Mouse (Mus musculus) cerebellum, postnatal 4 days (tissue): ENCODE measurements around the gene Tmem37.
A peak's percentile ranks its signal among the peaks of the same experiment; 100 is the strongest.

Experiments used
- DNase-seq, 2 experiments: peaks; one replicate each; pipeline ENCODE4 v3.0.0; 2022; ENCODE audit warnings: low spot score in 2 of 2, mixed read lengths in 1 of 2

The Tmem37 gene

DNA sequence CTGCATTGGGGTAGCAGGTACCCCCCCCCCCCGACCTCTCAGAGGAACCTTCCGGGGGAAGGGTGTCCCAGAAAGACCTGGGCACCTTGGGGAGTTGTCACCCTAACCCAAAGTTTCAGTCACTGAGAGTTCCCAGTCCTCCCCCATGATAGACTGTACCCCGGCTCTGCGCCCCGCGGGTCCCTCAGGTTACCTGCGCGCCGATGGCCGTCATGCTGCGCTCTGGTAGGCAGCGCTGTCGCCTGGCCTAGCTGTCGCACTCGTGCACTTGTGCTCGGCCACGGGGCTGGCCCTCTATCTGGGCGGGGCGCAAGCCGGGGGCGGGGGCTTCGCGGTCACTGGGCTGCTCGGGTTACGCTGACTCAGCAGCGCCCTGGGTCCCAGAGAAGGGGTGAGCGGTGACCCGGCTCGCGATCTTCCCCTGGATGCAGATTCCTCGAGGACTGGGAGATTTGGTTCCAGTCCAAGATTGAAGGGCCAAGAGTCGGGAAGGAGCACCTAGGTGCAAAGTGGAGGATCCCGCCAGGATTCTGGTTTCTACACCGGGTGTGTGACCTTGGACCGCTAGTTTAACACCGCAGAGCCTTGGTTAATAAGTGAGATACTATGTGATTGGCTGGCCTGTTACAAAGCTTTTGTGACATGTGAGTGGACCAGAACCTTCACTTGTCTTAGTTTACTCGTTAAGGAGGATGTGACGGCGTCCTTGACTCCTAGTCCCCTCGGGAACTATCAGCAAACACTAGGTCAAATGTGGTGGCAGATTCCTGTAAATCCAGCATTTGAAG is at the start of gene Tmem37:
Gene Tmem37 (minus strand): TSS at position 556 of the 788 bp plus-strand sequence.
- DNase-seq, result peak; percentile 35 to 37

DNA sequence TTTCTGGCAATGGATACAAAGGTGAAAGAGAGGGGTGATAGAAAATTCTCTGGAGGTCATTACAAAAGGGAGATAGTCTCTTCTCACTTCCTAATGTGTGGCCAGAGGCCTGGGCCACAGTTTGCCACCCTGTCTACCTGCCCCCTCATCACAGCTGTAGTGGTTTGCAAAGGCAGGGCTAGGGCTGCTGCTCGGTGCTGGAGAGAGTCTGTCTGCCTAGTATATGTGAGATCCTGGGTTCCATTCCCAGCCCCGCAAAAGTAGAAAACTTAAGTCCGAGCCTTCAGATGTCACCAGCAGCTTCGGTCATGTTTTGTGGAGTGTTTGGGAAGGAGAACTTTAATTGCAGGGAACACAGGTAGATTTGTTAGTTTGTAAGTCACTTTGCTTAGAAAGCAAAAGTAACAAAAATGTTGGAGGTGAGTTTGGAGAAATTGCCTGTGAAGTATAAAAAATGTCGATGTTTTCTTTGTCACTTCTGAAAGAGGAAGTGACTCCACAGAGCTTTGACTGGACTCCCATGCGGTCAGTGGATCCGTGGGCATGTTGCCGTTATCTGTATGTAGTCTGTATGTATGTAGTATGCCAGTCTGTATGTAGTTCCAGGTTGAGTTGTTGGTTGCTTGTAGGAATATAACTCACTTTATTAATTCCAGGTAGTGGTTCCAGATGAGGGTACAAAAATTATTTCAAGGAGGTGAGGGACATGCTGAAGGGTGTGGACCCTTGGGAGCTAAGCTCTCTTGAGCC is 48.9 kb upstream of the Tmem37 start:
- DNase-seq, result no peak

DNA sequence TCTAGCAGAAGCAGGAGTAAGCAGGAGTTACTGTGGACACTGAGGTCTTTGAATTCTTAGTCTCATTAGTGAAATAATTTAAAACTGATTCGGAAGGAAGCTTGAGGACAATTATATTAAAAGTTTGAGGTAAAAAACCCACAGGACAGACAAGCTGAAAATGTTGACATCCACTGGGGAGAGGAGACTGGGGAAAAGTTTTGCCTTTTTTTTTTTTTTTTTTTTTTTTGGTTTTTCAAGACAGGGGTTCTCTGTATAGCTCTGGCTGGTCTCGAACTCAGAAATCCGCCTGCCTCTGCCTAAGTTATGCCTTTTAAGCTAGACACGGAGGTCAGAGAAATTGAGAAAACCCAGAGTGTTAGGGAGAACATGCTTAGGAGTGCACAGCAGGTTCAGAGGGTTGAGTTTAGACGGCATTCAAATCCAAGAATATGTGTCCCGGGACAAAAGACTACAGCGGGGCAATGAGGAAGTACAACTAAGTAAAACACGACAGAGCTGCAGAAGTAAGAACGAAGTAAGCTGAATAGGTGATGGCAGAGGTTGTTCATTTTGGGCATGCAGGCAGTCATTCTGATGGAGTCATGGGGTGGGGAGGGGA is 48.2 kb upstream of the Tmem37 start:
- no peak for DNase-seq

DNA sequence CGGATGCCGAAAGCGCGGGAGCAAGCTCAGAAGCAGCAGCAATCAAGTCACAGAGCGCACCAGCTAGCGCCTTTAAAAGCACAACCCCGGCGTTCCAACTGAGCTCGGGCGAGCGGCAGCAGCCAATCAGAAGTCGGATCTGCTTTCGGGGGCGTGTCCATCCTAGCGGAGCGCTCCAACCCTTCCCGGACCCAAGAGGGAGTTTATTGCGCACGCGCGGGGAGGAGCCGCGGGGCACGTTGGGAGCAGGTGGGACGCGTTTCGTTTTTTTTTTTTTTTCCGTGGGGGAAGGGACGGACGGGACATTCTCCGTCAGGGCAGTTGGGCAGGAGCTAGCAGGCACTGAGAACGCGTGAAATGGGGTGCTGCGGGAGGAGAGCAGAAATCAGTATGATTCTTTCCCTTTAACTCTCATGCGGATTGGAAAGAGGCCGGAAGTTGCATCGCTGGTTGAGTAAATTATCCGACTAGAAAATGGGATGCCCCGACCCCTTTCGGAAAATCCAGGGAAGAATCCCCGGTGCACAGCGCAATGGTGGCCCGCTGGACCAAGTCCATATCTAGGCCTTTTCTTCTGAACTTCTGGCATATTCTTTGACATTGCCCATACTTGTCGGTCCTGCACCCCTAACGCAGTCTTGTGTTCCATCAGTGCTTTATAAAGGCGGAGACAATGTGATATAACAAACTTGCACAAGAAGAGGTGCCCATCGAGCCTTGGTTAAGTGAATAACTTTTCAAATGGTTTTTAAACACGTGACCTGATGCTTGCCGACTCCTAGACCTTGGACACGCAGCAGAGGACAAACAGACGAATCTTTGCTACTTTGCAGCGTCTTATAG is 47.3 kb upstream of the Tmem37 start, which contains the start of the genes Dbi and 3110009E18Rik:
Gene Dbi (minus strand): TSS at position 110 of the 843 bp plus-strand sequence.
Gene 3110009E18Rik (plus strand): TSS at position 219 of the 843 bp plus-strand sequence.
- DNase-seq, result peak; percentile 93 to 96

DNA sequence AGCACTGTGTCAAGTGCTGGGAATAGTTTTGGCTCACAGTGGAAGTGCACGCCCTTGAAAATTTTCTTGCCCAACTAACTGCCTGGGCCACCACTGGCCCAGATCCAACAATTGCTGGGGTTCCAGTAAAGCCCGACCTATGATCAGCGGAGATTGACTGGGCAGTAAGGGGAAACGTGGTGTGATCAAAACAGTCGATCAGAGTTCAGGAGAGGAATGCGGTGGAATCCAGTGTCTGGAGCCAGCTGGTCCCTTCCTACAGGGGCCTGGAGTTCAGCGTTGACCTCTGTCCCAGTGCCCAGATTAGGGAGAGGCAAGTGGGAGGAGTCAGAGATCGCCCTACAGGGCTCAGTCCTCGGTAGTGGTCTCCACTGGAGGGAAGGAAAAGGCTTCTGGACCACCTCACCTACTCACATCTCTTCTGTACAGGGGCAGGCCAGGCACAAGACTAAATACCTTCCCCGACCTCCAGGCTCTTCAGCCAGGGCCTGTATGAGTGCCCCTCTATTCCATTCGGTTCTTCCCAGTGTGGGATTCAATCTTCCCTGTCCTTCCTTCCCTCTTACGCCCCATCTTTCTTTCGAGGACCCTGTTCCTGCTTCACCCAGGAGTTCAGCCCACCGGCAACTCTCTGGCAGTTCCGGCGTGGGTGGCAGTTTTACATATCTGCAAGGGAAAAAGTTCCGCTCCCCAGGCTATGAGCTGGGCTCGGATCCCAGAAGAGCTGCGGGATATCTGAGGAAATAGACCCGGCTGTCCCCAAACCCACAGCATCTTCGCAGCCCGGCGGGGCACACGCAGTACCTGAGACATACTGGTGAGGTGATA is 46.5 kb upstream of the Tmem37 start:
- DNase-seq, result peak in 1 of 2 experiments; percentile 26

DNA sequence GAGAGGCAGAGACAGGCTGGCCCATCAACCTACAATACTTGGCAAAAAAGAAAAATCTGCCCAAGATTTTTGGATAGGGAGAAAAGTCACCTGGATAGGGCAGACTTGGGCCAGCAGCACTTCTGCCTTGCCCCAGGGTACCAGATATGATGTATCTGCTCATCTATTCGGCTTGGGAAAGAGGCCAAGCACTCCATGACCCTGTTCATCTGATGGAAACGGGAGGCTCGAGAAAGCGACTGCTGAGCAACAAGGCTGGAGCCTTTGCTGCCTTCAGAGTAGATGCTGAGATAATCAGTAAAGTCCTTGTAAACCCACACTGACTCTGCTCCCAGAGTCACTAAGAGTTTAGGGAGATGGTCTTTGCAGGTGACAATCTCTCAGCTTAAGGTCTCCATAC is 45.5 kb upstream of the Tmem37 start:
- no peak for DNase-seq

DNA sequence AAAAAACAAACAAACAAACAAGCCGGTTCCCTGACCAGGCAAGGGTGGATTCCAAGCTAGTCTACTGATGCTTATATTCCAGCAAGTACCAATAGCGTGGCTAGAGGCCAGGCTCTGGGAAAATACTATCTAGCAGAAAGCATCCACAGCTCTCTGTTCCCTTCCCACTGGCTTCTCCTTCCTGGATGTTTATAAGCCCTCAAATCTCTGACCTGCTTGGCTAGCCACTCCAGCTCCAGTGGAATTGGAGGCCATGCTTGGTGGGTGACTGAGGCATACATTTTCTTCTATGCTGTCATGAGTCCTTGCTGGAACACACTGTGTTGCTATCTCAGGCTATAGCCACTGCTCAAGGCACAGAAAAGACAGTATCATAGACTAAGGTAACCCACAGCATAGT is 45.0 kb upstream of the Tmem37 start:
- no peak for DNase-seq

DNA sequence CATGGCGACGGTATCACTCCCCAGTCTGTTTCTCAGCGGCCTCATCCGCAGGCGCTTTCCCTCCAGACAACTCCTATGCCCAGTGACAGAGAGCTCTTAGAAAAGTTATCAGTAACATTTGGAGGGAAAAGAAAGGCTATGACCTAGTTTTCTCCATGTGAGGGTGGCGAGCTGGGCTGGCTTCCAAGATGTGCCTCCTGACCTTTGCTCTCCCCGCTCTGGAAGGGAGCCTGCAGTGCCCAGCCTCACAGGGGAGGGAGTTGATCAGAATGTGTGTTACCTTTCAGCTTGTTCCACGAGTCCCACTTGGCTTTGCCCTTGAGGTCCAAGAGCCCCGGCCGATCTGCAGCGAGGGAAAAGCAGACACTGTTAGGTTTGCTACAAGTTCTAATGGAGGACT is 42.2 kb upstream of the Tmem37 start:
- no peak for DNase-seq

DNA sequence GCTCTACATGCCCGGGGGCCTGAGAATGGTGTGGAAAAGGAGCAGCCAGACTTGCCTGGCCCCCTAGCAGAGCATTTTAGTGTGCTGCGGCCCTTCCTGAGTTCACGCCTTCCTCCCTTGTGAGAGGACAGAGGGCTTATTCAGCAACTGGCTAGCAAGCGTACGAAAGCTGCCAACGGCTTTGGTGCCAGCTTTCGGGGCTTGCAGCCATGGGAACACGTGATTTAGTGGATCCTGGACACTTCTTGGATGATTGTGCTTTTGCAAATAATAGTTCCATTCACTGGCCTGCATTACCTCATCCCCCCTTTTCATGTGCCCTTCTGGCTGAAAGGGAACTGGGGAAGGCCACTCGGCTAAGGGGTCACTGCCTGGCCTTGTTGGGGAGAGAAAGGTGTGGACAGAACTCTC is 41.8 kb upstream of the Tmem37 start:
- peak; percentile 57 to 76 for DNase-seq

DNA sequence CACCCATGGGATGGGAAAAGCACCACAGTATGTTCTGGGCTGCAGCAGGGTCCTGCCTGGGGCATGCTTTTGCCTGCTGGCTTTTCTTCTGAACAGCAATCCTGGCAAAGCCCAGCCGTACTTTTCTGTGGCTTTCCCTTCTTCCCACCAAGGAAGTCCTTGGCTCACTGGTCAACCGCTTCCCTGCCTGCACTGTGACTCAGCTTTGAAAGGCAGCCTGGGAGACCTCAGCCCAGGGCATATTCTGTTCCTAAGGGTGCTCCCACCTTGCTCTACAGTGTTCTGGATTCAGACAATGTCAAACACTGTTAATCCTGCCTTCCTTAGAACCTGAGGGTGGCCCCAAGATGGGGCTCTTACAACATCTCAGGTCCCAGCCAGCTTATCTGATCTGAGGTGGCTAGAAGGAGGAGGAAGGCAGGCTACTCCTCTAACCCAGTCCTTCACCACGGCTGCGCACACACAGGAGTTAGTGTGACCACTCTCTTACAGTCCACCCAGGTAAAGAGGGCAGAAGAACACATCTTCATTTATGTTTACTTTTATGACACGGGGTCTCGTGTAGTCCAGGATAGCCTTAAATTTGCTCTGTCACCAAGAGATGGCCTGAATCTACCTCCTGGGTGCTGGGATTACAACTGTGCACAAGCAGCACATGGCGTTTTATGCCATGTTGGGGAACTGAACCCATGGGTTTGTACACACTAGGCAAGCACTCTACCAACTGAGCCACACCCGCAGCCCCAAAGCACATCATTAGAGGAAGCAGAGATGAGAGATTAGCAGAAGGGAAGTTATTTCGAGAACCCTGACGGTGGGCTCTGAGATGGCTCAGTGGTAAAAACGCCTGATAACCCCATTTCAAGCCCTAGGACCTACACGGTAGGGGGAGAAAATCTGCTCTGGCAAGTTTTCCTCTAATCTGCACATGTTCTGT is 38.6 kb upstream of the Tmem37 start:
- DNase-seq, result no peak

DNA sequence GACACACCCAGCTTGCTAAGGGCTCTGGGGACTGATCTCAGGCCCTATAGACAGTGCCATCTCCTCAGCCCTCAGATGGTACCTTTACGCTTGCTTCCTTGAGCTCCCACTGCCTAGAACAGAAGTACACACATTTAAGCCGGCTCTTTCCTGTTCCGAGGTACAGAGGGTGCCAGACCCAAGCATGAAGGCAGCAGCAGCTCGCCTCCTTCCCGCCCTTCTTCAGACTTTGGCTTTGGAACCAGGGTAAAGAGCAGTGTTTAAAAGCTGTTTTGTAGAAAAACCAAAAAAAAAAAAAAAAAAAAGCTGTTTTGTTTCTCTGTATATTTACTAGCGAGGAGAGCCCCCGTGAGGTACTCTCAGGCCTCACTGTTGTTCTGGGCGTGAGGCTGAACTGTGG is 37.9 kb upstream of the Tmem37 start:
- DNase-seq, result no peak

DNA sequence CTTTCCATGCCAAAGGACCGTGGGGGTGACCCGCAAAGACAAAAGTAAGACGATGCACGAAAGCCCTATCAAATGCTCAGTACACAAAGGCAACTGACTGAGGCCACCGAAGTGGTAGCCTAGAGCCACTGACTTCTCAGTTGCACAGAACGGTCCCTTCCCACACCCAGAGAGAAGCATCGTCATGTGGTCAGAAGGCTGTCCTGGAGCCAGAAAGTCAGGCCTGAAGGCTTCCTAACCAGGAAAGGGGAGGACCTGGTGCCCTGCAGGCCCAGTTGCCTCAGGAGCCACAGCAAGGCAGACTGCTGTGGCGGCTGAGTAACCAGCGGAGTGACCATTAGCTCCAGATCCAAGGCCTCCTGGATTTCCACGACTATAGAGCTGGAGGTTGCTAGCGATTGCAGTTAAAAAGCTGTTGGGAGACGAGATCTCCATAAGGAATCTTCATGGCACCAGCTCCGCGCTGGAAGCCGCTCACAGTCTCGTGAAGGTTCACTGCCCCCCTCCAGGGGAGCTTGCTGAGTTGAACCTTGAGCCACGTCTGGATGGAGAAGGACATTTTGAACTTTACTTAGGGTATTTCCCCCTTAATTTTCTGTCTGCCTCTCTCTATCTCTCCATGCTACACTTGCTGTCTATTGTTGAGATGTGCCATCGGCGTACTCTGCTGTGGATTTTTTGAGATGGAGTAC is 36.0 kb upstream of the Tmem37 start:
- no peak for DNase-seq

DNA sequence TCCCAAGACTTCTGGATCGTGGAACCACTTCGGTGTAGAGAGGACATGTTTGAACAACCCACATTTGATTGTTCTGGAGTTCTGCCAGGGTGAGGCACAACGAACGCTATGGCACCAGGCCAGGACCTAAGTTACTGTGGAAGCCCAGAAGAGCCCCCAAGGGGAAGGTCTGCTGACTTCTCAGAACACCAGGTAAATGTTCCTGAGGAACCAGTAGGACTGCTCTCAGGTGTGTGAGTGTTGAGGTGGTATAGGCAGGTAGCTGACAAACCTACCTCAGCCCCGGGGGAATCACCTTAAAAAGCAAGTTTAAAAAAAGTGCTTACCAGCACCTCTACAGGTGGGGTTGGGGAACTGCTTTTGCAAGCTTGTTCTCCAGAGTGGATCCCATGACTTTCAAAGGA is 31.7 kb upstream of the Tmem37 start:
- no peak for DNase-seq

DNA sequence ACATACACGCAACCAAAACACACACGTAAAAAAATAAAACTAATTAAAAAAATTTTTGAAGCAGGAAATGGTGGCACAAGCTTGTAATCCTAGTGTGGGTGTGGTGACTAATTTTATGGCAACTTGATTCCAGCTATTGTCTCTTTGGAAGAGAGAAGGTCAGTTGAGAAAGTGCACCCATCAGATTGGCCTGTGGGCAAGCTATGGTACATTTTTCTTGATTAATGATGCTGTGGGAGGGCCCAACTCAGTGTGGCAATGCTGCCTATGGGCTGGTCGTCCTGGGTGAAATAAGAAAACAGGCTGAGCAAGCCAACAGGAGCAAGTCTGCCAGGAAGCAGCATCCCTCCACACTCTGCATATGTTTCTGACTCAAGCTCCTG is 27.3 kb upstream of the Tmem37 start:
- DNase-seq, result no peak

DNA sequence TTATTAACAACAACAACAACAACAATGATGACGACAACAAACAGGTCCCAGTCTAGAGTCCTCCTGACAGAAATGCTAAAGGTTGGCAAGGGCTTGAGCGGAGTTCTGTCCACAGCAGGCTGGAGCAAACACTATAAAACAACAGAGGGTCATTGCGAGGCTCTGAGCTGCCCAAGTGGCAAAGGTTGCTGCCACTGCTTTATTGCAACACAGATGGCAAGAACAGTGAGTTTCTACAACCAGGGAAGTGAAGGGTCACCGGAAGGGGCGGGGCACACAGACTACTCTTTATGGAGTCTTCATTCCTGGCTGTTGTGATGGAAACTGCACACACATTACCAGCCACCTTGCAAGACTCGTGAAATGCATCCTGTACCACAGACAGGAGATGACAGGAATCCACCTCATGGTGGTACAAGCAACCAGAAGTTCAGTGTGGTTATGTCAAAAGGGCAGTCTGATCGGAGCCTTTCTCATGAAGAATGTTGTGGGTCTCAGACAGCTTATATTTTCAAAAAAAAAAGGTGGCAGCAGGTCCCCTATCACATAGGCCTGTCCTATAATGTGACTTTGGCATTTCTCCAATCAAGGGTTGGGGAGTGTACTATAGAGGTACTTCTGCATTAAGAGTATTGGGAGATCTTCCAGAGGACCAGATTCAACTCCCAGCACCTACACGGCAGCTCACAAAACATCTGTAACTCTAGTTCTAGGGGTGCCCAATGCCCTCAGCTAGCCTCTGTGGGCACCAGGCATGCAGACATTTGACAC is 26.8 kb upstream of the Tmem37 start:
- DNase-seq, result no peak

DNA sequence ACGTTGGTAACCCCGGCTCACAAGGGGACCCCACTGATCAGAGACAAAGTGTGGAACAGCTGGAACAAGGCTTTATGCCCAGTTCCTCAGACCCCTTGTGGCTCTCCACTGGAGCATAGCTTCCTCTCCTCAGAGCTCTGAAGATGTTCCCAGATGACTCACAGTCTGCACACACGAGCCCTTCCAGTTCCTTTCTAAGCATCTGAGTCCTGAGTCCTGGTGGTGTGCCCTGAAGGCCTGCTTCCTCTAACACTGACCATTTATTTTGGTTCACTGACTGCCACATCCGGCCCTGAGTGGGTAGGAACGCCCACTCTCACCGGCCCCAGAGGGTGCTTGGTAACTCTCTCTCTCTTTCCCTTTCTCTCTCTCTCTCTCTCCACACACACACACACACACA is 25.6 kb upstream of the Tmem37 start:
- no peak for DNase-seq

DNA sequence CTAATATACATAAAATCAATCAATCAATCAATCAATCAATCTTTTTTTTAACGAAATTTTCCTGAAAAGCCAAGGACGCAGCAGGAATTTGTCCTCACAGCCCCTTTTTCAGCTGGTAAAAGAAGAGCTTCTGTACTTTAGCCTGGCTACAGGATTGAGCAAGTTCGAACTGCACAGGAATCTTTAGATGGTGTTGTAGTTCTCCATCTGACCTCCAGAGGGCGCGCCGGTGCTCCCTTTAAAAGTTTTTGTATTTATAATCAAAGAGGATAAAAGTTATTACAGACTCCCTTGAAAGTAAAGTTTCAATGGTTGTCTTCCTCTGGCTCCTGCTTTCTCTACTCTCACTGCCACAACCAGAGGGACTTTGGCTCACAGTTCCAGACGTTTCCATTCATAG is 24.5 kb upstream of the Tmem37 start:
- peak in 1 of 2 experiments; percentile 58 for DNase-seq

DNA sequence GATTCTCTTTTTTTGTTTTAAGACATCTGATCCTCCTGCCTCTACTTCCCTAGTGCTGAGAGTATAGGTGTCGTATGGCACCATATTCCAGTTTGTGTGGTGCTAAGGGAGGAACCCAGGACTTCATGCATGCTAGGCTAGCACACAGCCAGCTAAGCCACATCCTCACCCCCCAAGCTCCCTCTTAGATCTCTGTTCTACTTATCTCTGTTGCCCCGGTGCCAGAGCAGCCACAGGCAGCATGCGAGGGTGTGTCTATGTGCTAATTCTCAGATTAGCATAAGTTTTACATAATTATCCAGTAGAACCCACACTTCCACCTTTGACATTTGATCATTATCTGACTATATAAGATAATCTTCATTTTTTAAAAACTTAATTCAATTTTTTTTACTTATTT is 21.0 kb upstream of the Tmem37 start:
- DNase-seq, result no peak
